Mouse (Mus musculus) hindbrain, embryonic 10.5 days (tissue): ENCODE data around the gene Fpr3. TPM values are rescaled to one million over a fixed set of nuclear protein-coding genes. Genes with fewer than 3 reads are reported as not detected.

Experiments
- DNase-seq: peaks from one replicate; pipeline ENCODE4 v3.0.0-alpha.2; 2017; ENCODE audit warnings: low spot score
- H3K27ac ChIP-seq: fragments of 300-500 bp; sonication (generic); 2 replicates; pipeline ENCODE4 v1.5.1; 2016; ENCODE audit warnings: mild to moderate bottlenecking, moderate library complexity
- H3K27me3 ChIP-seq: fragments of 300-500 bp; sonication (generic); 2 replicates; pipeline ENCODE4 v1.6.1; 2016; ENCODE audit warnings: mild to moderate bottlenecking; ENCODE audit not compliant: poor library complexity, insufficient read depth, severe bottlenecking
- H3K36me3 ChIP-seq: fragments of 300-500 bp; sonication (generic); 2 replicates; pipeline ENCODE4 v1.6.1; 2016; ENCODE audit warnings: mild to moderate bottlenecking, moderate library complexity
- H3K4me1 ChIP-seq: fragments of 300-500 bp; sonication (generic); replicated peaks from 2 replicates; pipeline ENCODE4 v1.6.1; 2016; ENCODE audit warnings: mild to moderate bottlenecking
- H3K4me3 ChIP-seq: fragments of 300-500 bp; sonication (generic); 2 replicates; pipeline ENCODE4 v1.5.1; 2016; ENCODE audit warnings: mild to moderate bottlenecking, moderate library complexity
- H3K9me3 ChIP-seq: fragments of 300-500 bp; sonication (generic); 2 replicates; pipeline ENCODE4 v1.6.1; 2016; ENCODE audit warnings: mild to moderate bottlenecking, moderate library complexity
- WGBS: fragments of 180-500 bp; shearing (Covaris S2); methylation state at CpG from one replicate; pipeline ENCODE4 v1.1.7; 2016; 5-methylcytosine and 5-hydroxymethylcytosine counted together
- polyA plus RNA-seq: library from polyadenylated mRNA; unstranded; fragments of >200 nt; fragmentation: Nextera tagmentation; extraction: Ambion mirVana; gene quantifications from 2 replicates; pipeline ENCODE4 v1.2.1, GENCODE M21; 2016

Gene Fpr3
- polyA plus RNA-seq, 1 experiment from 2014 or later = not detected

DNA sequence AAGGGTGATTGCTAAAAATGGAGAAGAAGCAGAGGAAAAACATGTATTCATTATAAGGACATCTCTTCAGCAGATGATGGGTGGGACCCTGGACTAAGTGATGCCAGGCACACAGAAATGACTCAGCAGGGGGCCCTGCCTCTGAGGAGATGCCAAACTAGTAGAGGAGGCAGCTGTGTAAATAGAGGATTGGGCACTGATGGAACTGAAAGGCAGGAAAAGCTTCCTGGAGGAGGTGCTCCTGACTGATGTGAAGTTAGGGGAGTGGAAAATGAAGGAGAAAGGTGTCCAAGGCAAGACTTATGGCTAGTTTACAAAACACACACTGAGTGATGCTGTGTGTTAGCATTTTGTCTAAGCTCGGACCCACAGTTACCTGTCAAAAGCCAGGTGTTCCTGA lies 30.2 kb upstream of the Fpr3 start:
- no peaks in the 10 kb centered on the region for H3K36me3 ChIP-seq
- no peaks in the 10 kb centered on the region for H3K9me3 ChIP-seq
- no peak overlapping the region for H3K27ac ChIP-seq
- H3K27me3 ChIP-seq = no peaks in the 10 kb centered on the region
- no peak for DNase-seq
- no peak overlapping the region for H3K4me3 ChIP-seq
- 82% methylated on average over 1 of the region's 1 CpGs for WGBS
- H3K4me1 ChIP-seq = 0 out of 2 replicates have a peak, but pooled peaks cover 4% of the 10 kb centered on the region

DNA sequence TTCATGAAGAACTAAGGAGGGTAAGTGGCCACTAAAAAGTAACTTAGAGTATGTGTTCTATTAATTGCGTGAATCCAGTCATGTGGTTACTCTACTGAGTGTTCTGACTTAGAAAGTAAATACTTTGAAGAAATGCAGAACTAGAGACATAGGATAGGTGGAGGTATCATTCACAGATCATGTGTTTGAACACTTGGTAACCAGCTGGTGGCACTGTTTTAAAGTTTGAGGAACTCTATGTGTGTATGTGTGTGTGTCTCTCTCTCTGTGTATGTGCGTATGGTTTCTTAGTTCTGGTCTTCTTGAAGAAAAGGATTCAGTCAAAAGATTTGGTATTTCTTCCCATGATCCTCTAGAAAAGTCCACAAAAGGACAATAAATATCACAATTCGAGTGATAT lies 27.5 kb upstream of the Fpr3 start:
- Histone ChIP-seq H3K27me3 (no peaks in the 10 kb centered on the region), H3K36me3 (no peaks in the 10 kb centered on the region; the same call in 1 of the 2 replicates), H3K4me3 (no peak overlapping the region), H3K27ac (no peak overlapping the region), H3K4me1 (0 out of 2 replicates have a peak, but pooled peaks cover 2% of the 10 kb centered on the region), H3K9me3 (no peaks in the 10 kb centered on the region)
- WGBS = 86% methylated on average over 3 of the region's 3 CpGs
- no peak for DNase-seq

- DNase-seq = no peak
- Histone ChIP-seq H3K4me3 (no peak overlapping the region), H3K27me3 (no peaks in the 10 kb centered on the region), H3K4me1 (no peaks in the 10 kb centered on the region), H3K27ac (no peak overlapping the region), H3K9me3 (no peaks in the 10 kb centered on the region), H3K36me3 (no peaks in the 10 kb centered on the region; the same call in 1 of the 2 replicates)
- 63% methylated on average over 1 of the region's 1 CpGs for whole genome bisulfite sequencing
Measured at GRCm38 (mm10) chr17:17862360-17862759, 25.3 kb upstream of the Fpr3 start.

DNA sequence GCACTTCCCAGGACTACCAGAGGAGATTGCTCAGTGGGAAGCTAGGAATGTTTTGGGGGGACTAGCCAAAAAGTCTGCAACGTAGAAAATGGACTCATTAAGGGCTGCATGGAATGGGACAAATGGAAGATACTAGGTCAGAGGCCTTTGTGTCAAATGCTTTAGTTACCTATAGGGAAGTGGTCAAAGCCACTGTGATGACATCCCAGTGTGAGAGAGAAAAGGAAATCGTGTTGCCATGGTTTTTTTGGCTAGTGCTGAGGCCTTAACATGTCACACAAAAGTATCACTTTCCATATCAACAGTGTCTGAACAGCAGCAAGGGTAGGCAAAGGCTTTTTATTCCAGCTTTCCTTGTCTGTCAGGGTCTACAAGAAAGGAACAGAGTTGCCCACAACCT lies 22.5 kb upstream of the Fpr3 start:
- 58% methylated on average over 2 of the region's 2 CpGs for WGBS
- no peak for DNase-seq
- H3K27me3 ChIP-seq = no peaks in the 10 kb centered on the region
- H3K9me3 ChIP-seq = no peaks in the 10 kb centered on the region
- no peak overlapping the region for H3K4me3 ChIP-seq
- no peaks in the 10 kb centered on the region for H3K4me1 ChIP-seq
- no peak overlapping the region for H3K27ac ChIP-seq
- no peaks in the 10 kb centered on the region; the same call in 1 of the 2 replicates for H3K36me3 ChIP-seq

- no peak overlapping the region for H3K27ac ChIP-seq
- H3K4me3 ChIP-seq = no peak overlapping the region
- WGBS = 92% methylated on average over 11 of the region's 11 CpGs
- no peaks in the 10 kb centered on the region for H3K4me1 ChIP-seq
- no peaks in the 10 kb centered on the region; the same call in 1 of the 2 replicates for H3K36me3 ChIP-seq
- no peaks in the 10 kb centered on the region for H3K9me3 ChIP-seq
- no peaks in the 10 kb centered on the region for H3K27me3 ChIP-seq
- no peak for DNase-seq
Measured at GRCm38 (mm10) chr17:17866801-17867469, 20.7 kb upstream of the Fpr3 start.

DNA sequence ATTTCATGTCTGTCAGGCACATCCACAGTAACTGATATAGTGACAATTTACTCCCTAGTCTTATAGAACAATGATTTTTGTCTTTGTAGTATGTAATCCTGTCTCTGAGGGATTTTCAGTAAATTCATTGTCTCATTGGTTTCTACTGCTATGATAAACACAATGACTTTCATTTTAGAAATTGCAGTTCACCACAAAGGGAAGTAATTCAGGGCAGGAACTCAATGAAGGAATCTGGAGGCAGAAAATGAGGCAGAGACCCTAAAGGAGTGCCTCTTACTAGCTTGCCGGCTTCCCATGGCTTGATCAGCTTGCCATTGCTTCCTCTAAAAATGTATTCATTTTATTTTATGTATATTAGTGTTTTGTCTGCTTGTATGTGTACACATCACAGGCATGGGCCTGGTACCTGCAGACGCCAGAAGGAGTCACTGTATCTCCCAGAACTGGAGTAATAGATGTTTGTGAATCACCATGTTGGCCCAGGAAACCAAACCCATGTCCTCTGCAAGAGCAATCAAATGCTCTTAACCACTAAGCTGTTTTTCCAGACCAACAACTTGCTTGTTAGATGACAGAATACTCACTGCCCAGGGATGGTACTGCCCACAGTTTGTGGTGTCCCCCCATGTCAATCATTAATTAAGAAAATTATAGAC lies 16.6 kb upstream of the Fpr3 start:
- no peaks in the 10 kb centered on the region for H3K4me1 ChIP-seq
- no peak overlapping the region for H3K4me3 ChIP-seq
- no peak for DNase-seq
- no peak overlapping the region for H3K27ac ChIP-seq
- H3K27me3 ChIP-seq = no peaks in the 10 kb centered on the region
- H3K9me3 ChIP-seq = peaks cover 10% of the 10 kb centered on the region
- WGBS = 77% methylated on average over 2 of the region's 2 CpGs
- H3K36me3 ChIP-seq = no peaks in the 10 kb centered on the region

- WGBS = 85% methylated on average over 2 of the region's 2 CpGs
- Histone ChIP-seq H3K4me3 (no peak overlapping the region), H3K27ac (no peak overlapping the region), H3K9me3 (peaks cover 10% of the 10 kb centered on the region), H3K4me1 (no peaks in the 10 kb centered on the region), H3K36me3 (no peaks in the 10 kb centered on the region), H3K27me3 (no peaks in the 10 kb centered on the region)
- DNase-seq = no peak
Measured at GRCm38 (mm10) chr17:17871697-17872096, 16.0 kb upstream of the Fpr3 start.

GRCm38 (mm10) chr17:17879347-17879746 lies 8.3 kb upstream of the Fpr3 start:
- no peak for DNase-seq
- H3K27ac ChIP-seq = no peak overlapping the region
- 84% methylated on average over 1 of the region's 1 CpGs for WGBS
- no peaks in the 10 kb centered on the region for H3K36me3 ChIP-seq
- H3K4me3 ChIP-seq = no peak overlapping the region
- H3K27me3 ChIP-seq = no peaks in the 10 kb centered on the region
- H3K4me1 ChIP-seq = no peaks in the 10 kb centered on the region
- H3K9me3 ChIP-seq = no peaks in the 10 kb centered on the region

DNA sequence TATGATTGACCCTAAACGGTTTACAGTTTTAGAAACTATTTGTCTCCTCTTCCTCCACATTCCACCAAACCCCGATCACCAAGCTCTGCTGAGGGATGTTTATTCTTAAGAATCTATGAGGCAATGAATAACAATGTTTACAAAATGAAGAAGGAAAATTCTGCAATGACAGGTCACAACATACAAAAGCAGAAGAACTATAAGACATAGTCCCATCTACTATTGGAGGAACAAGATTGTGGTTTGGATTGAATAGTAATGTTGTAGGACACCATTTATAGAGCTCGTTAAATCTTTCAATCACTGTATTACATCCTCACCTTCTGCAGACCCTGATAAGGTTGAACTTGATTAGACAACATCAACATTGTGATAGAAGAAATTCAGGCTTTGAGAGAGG lies 5.0 kb upstream of the Fpr3 start:
- Histone ChIP-seq H3K9me3 (no peaks in the 10 kb centered on the region), H3K4me3 (no peak overlapping the region), H3K36me3 (no peaks in the 10 kb centered on the region), H3K27ac (no peak overlapping the region), H3K4me1 (no peaks in the 10 kb centered on the region), H3K27me3 (no peaks in the 10 kb centered on the region)
- WGBS = 86% methylated on average over 3 of the region's 3 CpGs
- no peak for DNase-seq

DNA sequence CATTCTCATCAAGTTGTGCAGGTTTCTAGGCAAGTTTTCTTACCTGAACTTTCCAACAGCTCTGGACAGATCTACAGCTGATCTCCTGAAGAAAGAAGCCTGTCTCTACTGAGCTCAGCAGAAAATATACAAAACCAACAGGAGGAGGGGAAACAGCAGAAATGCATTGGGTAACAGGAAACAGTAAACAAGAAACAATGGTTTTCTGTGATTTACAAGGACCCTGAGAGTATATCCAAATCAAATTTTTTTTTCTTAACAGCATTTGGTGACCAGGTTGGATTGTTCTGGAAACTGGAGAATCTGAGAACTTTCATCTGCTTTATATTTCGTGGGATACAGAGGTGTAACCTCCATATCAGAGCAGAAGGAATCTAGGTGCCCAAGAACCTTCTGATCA lies 3.8 kb upstream of the Fpr3 start, which contains the start of gene Fpr1:
Gene Fpr1, minus strand, starts transcription at position 101 of the 400 bp plus-strand sequence.
- WGBS = 56% methylated on average over 1 of the region's 1 CpGs
- no peak for DNase-seq
- H3K27me3 ChIP-seq = no peaks in the 10 kb centered on the region

GRCm38 (mm10) chr17:17889732-17890425 lies 2.2 kb downstream of the Fpr3 start:
- no peak overlapping the region for H3K27ac ChIP-seq
- no peak for DNase-seq
- H3K9me3 ChIP-seq = no peaks in the 10 kb centered on the region
- no peaks in the 10 kb centered on the region for H3K27me3 ChIP-seq
- H3K4me3 ChIP-seq = no peak overlapping the region
- H3K4me1 ChIP-seq = no peaks in the 10 kb centered on the region
- 88% methylated on average over 2 of the region's 2 CpGs for WGBS
- H3K36me3 ChIP-seq = no peaks in the 10 kb centered on the region

More for the DNA sequence above, 3.8 kb upstream of the Fpr3 start, which contains the start of gene Fpr1:
- Histone ChIP-seq H3K27ac (no peak within 1 kb of the TSS), H3K4me1 (no peaks in the 10 kb centered on the region), H3K36me3 (no peaks in the 10 kb centered on the region), H3K4me3 (no peak within 1 kb of the TSS), H3K9me3 (no peaks in the 10 kb centered on the region)

GRCm38 (mm10) chr17:17896039-17896438 lies 8.4 kb downstream of the Fpr3 start:
- H3K9me3 ChIP-seq = no peaks in the 10 kb centered on the region
- H3K27ac ChIP-seq = no peak overlapping the region
- DNase-seq = no peak
- no peaks in the 10 kb centered on the region for H3K27me3 ChIP-seq
- H3K4me3 ChIP-seq = no peak overlapping the region
- no peaks in the 10 kb centered on the region for H3K36me3 ChIP-seq
- no peaks in the 10 kb centered on the region for H3K4me1 ChIP-seq
- WGBS = 5% methylated on average over 4 of the region's 4 CpGs

- DNase-seq = no peak
- no peaks in the 10 kb centered on the region for H3K4me1 ChIP-seq
- no peak overlapping the region for H3K4me3 ChIP-seq
- H3K9me3 ChIP-seq = no peaks in the 10 kb centered on the region
- WGBS = 88% methylated on average over 2 of the region's 2 CpGs
- H3K27me3 ChIP-seq = no peaks in the 10 kb centered on the region
- no peaks in the 10 kb centered on the region for H3K36me3 ChIP-seq
- H3K27ac ChIP-seq = no peak overlapping the region
Measured at GRCm38 (mm10) chr17:17899268-17899667, 11.6 kb downstream of the Fpr3 start.
